Mouse (Mus musculus) left cerebral cortex, adult 18-20 months (tissue): ENCODE data around the gene Tepsin. TPM values are rescaled to one million over a fixed set of nuclear protein-coding genes. Genes with fewer than 3 reads are reported as not detected.

ENCODE experiments used
- DNase-seq, 2 experiments: peaks; one replicate each; pipeline ENCODE4 v3.0.0; 2021 to 2022; ENCODE audit warnings: low spot score in 2 of 2, mixed read lengths in 1 of 2
- total RNA-seq, 2 experiments: library from RNA; stranded (reverse); gene quantifications; 2 replicates each; pipeline ENCODE4 v1.2.3; 2021

Gene Tepsin
- total RNA-seq, 2 experiments from 2014 or later: 14.8 TPM

DNA sequence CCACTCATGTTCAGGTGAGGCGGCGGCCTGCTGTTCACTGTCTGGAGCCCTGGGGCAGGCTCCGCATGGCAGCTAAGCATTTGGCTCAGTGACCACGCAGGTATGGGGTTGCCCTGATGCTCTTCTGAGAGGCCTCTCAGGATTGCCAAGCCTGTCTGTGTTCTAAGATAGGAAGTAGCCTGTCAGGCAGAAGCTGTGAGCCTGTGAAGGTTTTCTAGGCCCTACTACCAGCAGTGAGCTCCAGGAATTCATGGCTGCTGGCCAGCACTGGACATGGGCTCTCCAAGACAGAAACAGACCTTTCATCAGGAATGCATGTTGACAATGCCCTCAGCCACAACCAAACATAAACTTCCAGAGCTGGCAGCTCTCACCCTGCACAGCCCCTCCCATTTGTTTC lies 13.6 kb upstream of the Tepsin start:
- DNase-seq: no peak

GRCm38 (mm10) chr11:120111033-120111432 lies 12.5 kb upstream of the Tepsin start:
- DNase-seq: peak; percentile 52 to 62

GRCm38 (mm10) chr11:120110554-120110953 lies 12.0 kb upstream of the Tepsin start:
- no peak for DNase-seq

- no peak for DNase-seq
Observed at GRCm38 (mm10) chr11:120109558-120110210, 11.2 kb upstream of the Tepsin start.

GRCm38 (mm10) chr11:120107796-120108195 lies 9.3 kb upstream of the Tepsin start:
- DNase-seq: no peak

- no peak for DNase-seq
Observed at GRCm38 (mm10) chr11:120107026-120107425, 8.5 kb upstream of the Tepsin start.

DNA sequence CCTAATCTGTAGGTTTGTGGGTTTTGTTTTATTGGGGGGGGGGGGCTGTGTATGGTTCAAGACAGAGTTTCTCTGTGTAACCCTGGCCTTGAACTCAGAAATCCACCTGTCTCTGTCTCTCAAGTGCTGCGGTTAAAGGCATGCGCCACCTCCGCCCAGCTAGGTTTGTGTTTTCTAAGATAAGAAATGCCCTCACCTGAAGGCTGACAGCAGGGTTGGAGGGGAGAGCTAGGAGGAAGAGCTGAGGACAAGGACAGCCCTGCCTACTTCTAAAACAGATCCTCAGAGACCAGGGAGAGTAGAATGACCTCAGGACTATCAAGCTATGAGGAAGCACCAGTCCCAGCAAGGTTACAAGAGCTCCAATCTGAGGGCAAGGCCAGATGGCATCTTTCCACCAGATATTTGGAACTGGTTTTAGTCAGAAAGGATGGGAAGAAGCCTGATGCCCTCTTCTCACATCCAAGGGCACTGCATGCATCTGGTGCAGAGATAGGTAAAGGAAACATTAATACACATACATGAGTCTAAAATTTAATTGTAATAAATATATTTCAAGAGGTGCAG lies 5.0 kb upstream of the Tepsin start:
- DNase-seq: no peak

DNA sequence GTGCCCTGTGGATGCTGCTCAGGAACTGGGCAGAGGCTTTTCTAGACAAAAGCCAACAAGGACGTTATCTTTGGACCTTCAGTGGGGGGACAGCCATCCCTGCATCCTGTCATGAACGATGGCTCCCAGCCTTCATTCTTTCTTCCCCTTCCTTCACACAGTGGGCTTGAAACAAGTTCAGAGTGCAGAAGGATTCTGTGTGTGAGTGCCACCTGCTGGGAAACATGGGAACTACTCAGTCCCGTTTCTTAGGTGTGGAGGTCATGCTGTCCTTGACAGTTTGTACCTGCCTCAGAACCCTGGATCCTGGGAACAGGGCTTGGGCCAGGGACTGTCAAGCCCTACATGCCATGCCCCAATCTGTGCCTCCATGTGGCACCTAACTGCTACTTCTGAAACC lies 2.5 kb upstream of the Tepsin start:
- DNase-seq: peak; percentile 67 to 72

DNA sequence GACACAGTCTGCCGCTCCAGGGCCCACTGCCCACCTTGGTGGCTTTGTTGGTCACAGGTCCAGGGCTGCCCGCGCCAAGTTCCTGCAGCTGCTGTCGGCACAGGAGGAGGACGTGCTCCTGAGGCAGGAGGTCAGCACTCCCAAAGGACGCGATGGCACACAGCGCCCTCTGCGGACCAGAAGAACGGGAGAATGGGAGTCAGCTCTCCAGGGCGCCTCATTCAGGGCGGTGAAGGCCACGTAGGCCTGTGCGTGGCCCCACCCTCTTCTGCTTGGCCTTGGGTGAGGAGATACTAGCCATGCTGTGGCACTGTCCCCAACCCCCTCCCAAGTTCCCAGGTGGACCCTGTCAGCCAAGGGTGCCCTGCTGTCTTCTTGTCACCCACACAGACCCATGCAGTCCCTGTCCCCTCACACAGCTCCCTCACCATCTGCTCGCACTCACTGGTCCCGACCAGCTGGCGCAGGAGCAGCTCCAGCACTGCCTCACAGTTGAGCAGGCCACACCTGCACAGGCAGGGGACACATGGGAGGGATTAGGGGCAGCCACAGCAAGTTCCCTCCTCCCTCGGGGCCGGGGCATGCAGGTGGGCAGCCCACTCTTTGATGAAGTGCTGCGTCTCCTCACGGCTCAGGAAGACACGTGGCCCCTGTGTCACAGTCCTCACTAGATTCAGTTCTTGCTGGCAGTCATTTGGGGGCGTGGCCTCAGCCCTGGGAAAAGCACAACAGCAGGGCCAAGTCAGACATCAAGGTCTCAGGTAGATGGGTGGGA lies 5.5 kb downstream of the Tepsin start:
- DNase-seq: no peak

DNA sequence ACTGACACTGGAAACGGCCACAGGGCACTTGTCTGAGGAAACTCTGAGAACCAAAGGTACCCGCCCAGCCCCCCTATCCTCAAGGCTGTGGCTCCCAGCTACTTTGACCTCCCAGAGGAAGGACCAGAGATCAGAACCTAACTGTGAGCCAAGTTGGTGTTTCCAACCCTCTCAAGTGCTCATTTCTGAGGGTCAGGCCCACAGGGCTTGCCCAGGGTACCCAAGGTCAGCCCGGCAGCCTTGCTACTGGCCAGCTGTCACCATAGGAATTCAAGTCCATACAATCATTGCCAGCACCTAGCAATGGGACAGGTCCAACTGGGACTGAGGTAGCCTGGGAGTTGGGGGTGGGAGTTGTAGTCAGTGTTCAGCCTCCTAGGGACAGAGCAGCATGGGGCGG lies 7.9 kb downstream of the Tepsin start:
- DNase-seq: no peak

- DNase-seq: peak; percentile 97 to 98
Observed at GRCm38 (mm10) chr11:120086702-120087152, 11.8 kb downstream of the Tepsin start, which contains the start of gene Cep131. Gene Cep131, minus strand, starts transcription at chr11:120086827.

DNA sequence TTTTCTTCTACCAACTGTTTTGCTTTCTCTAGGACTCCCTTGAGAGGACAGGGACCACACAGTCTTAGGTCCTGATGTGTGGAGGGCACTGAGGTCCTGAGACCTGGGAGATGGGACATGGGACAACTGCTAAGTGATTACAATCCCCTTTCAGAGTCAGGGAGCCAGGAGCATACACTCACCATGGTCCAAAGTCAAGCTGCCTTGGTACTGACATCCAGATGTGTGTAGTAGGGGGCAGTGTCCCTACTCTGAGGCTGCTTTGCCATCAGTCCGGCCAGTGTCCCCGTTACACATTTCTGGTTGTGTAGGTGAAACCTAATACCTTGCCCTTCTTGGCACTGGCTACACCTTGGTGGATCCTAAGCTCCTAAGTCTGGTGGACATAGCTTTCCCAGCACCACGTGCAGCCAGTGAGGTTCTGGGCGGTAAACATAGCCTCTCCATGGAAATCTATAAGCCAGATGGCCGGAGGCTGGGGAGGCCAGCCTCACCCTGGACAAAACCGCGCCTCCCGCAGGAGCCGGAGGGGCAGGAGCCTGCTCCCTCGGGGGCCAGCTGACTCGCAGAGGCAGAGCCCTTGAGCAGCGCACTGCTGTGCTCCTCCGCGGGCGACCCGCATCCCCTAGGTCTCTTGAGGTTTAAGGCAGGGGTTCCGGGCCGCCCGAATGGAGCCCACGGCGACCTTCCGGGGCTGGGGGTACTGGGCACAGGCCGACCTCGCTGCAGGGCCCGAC lies 12.5 kb downstream of the Tepsin start:
- DNase-seq: no peak

DNA sequence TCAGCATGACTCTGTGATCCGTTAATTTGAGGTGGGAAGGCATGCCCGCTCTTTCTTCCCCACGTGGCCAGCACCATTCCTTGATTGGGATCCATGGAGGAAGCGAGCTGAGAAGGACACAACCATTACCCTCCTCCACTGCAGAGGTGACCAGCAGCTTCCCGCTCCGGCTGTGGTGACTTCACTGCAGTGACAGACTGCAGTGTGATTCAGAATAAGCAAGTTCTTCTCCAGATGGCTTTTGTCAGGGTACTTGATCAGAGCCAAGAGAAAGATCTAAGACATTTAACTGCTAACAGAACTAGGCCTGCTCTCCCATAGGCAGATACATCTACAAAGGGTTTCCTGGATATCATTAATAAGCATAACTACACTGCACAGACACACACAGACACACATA lies 18.2 kb downstream of the Tepsin start:
- DNase-seq: no peak

DNA sequence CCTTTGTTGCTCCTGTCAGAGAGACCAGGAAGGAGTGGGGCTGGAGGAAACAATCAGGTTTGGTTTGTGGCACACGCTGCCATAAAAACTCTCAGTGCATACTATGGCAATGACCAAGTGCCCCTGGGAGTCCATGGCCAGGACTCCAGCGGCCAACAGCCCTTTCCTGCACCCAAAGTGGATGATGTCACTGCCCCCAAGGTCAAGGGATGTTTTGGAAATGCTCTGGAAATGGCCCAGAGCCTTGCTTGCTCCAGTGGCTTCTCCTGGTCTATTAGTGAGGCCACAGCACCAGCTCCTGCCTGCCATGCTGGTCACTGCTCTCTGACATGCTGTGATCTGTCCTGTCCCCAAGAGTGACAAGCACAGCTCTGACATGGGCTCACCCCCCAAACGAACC lies 22.3 kb downstream of the Tepsin start:
- DNase-seq: no peak

DNA sequence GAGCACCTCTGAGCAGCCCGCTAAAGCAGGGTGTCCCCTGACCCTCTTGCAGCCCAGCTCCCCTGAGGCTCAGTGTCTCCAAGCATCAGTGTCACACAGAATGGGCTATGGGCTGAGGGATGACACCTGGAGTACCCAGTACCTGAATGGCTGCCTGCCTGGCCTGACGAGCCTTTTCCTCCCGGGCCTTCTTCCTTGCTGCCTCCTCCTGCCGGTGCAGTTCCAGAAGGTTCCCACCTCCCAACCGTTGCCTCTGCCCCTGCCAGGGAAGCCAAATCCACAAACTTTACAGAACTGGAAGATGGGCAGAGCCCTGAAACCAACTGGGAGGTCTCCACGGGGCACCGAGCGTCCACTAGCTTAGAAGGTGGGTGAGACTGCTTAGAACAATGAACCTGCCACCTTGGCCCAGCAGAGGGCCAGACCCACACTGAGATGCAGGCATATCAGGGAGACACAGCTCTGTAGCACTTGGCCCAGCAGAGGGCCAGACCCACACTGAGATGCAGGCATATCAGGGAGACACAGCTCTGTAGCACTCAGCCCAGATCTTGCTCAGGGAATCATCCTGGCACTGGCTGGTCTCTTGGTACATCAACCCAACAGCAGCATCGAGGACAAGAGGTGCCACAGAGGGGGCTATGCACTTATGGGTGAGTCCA lies 25.4 kb downstream of the Tepsin start:
- no peak for DNase-seq

- no peak for DNase-seq
Observed at GRCm38 (mm10) chr11:120071731-120072320, 26.7 kb downstream of the Tepsin start.

DNA sequence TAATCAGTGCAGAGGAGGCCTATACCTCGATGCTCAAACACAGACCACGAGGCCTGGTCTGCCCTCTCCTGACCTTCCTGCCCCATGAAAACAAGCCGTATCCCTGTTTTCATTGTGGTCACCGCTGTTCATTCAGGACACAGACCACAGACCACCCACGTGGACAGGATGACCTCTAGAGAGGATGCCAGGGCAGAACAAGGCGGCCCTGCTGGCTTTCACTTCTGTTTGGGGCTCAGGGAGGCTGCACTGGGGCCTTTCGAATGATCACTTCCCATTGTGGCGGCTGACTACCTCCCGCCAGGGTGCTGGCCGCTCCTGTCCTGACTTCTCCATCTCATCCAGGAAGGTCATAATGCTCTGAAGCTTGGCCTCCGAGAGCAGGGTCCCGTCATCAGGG lies 27.5 kb downstream of the Tepsin start:
- no peak for DNase-seq

GRCm38 (mm10) chr11:120070286-120070930 lies 28.1 kb downstream of the Tepsin start:
- no peak for DNase-seq

GRCm38 (mm10) chr11:120069261-120069660 lies 29.3 kb downstream of the Tepsin start:
- DNase-seq: no peak

DNA sequence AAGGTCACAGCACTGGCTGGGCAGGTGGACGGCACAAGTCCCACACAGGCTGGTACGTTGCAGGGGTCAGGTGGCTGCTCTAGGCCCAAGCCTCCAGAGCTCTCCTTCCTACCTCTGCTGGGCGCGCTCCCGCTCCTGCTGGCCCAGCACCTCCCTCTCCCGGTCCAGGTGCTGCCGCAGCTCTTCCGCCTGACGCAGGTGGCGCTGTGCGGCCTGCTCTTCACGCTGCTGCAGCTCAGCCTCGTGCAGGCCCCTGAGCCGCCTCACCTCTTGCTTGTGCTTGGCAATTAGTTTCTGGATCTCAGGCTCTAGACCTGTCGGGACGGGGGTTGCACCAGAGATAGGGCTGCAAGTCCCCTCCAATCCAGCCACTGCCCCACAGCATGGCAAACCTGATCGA lies 30.7 kb downstream of the Tepsin start:
- no peak for DNase-seq
